Mouse (Mus musculus): Measurements from ENCODE around the gene 2310022B05Rik.

2310022B05Rik gene

DNA sequence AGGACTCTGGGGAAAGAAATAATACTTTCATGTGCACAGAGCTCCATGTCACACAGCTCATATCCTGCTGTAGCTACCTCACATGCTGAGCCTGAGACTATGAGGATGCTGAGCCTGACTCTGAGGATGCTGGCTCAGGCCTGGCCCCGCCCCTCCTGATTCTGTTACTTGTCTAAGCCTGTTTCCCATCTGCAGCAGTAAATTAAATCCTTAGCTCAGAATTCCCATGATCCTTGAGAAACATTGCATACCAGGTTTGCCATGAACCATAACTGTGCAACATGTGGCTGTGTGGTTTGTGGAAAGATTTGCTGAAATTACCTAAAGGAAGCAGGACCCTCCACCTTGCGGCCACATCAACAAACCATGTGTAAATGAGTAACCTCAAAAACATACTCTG, 9.2 kb upstream of the 2310022B05Rik start:
- TF ChIP-seq CTCF (conservative IDR thresholded peaks at IDR 0.05; ENCODE audit: low read length) = no peak
- TF ChIP-seq NANOG (IDR thresholded peaks at IDR 0.05; ENCODE audit: borderline replicate concordance, low read length) = no peak
- TF ChIP-seq POU5F1 (IDR thresholded peaks at IDR 0.05; ENCODE audit: borderline replicate concordance, low read length) = no peak
- Histone ChIP-seq H3K9me3 (ENCODE audit: low read length) (no peaks in the 10 kb centered on the region), H3K36me3 (ENCODE audit: insufficient read depth, low read length) (peaks cover 58% of the 10 kb centered on the region), H3K27me3 (ENCODE audit: insufficient read depth, low read length) (peaks cover 9% of the 10 kb centered on the region; the same call in 1 of the 2 replicates), H3K4me3 (replicated peaks; ENCODE audit: low read length) (no peak overlapping the region), H3K4me1 (replicated peaks; ENCODE audit: low read depth, low read length) (peaks cover 26% of the 10 kb centered on the region)

DNA sequence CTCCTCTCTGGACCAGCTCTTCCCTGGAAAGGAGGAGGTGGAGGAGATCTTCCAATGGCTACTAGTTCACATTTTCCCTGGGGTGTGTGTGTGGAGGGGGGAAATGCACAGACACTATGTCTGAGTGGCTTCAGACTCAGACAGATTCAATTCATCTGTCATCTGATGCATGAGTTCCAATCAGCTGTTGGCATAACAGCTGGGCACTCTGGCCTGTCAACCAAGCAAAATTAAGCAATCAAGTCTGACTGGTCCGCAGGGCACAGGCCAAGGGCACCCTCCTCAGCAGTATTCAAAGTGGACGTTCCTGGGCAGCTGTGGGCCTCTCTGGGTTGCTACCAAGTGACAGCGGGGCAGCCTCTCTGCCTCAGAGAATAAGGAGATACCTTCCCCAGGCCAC, 5.6 kb upstream of the 2310022B05Rik start:
- no peak for TF ChIP-seq NANOG (IDR thresholded peaks at IDR 0.05; ENCODE audit: borderline replicate concordance, low read length)
- no peak for TF ChIP-seq POU5F1 (IDR thresholded peaks at IDR 0.05; ENCODE audit: borderline replicate concordance, low read length)
- TF ChIP-seq CTCF (conservative IDR thresholded peaks at IDR 0.05; ENCODE audit: low read length) = no peak
- Histone ChIP-seq H3K4me3 (replicated peaks; ENCODE audit: low read length) (no peak overlapping the region), H3K9me3 (ENCODE audit: low read length) (no peaks in the 10 kb centered on the region), H3K4me1 (replicated peaks; ENCODE audit: low read depth, low read length) (peaks cover 8% of the 10 kb centered on the region), H3K36me3 (ENCODE audit: insufficient read depth, low read length) (peaks cover 32% of the 10 kb centered on the region), H3K27me3 (ENCODE audit: insufficient read depth, low read length) (peaks cover 9% of the 10 kb centered on the region; the same call in 1 of the 2 replicates)

DNA sequence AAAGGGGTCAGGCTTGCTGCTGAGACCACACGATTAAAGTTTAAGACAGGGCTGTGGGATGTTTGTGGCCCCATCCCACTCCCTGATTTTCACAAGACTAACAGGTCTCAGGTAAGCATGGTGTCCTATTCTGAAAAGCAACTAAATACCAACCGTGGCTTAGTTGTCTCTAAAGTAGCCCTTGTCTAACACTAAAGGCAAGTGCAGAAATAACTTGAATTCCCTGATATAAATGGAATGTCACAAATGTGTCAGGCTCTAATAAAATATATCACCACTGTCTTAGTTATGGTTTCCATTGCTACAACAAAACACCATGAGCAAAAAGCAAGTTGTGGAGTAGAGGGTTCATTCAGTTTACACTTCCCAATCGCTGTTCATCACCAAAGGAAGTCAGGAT, 1.2 kb upstream of the 2310022B05Rik start:
- Histone ChIP-seq H3K4me3 (replicated peaks; ENCODE audit: low read length) (no peak overlapping the region), H3K36me3 (ENCODE audit: insufficient read depth, low read length) (0 out of 2 replicates have a peak, but pooled peaks cover 4% of the 10 kb centered on the region), H3K27me3 (ENCODE audit: insufficient read depth, low read length) (peaks cover 28% of the 10 kb centered on the region), H3K9me3 (ENCODE audit: low read length) (no peaks in the 10 kb centered on the region), H3K4me1 (replicated peaks; ENCODE audit: low read depth, low read length) (peaks cover 27% of the 10 kb centered on the region)
- TF ChIP-seq POU5F1 (IDR thresholded peaks at IDR 0.05; ENCODE audit: borderline replicate concordance, low read length) = no peak

DNA sequence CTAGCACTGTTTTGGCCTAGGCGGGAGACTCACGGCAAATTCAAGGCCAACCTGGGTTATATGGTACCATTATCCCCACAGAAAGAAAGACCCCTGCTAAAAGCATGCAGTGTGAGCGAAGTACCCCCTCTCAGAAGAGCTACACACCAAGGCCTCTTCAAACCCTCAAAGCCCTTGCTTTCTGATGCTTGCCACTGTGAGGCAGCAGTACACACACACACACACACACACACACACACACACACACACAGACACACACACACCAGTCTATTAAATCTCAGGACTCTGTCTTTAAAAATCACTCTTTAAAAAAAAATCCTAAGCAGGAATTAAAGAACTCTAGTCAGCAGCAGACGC, 683 bp upstream of the 2310022B05Rik start:
- peaks cover 28% of the 10 kb centered on the region for H3K27me3 ChIP-seq (ENCODE audit: insufficient read depth, low read length)
- peak overlapping the region; percentile 85 for H3K4me3 ChIP-seq (replicated peaks; ENCODE audit: low read length)
- H3K36me3 ChIP-seq (ENCODE audit: insufficient read depth, low read length) = 0 out of 2 replicates have a peak, but pooled peaks cover 4% of the 10 kb centered on the region
- TF ChIP-seq CTCF (conservative IDR thresholded peaks at IDR 0.05; ENCODE audit: low read length) (no peak), NANOG (IDR thresholded peaks at IDR 0.05; ENCODE audit: borderline replicate concordance, low read length) (no peak), POU5F1 (IDR thresholded peaks at IDR 0.05; ENCODE audit: borderline replicate concordance, low read length) (no peak)
- H3K9me3 ChIP-seq (ENCODE audit: low read length) = no peaks in the 10 kb centered on the region
- H3K4me1 ChIP-seq (replicated peaks; ENCODE audit: low read depth, low read length) = peaks cover 29% of the 10 kb centered on the region

DNA sequence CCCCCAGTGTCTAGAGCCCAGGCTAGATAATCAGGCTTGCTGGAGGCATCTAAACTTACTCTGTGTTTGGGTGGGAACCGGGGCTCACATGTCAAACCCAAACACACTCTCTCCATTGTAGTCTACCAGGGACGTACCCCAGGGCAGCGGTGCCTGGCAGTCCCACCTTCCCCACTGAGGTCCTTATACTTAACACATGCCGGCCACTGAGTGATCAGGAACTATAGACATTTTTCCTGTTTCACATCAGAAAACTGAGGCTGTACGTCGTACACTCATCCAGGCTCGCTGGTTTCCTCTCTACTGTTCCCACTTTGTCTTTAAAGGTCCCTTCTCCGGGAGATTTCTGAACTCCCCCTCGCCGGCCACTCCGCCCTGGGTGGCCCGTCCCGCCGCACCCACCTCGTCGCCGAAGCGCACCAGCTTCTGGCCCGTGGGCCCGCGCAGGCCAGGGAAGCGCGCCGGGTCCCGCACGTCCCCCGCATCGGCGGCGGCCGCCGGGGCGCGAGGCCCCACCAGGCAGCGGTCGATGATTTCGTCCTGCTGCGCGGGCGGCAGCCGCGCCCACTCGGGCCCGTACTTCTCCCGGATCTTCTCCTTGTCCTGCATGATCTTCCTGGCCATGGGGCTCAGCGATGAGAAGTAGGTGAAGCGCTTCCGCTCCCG, 590 bp downstream of the 2310022B05Rik start:
- H3K4me1 ChIP-seq (replicated peaks; ENCODE audit: low read depth, low read length) = peaks cover 29% of the 10 kb centered on the region
- peak overlapping the region; percentile 85 for H3K4me3 ChIP-seq (replicated peaks; ENCODE audit: low read length)
- peaks cover 21% of the 10 kb centered on the region for H3K27me3 ChIP-seq (ENCODE audit: insufficient read depth, low read length)
- H3K9me3 ChIP-seq (ENCODE audit: low read length) = no peaks in the 10 kb centered on the region
- H3K36me3 ChIP-seq (ENCODE audit: insufficient read depth, low read length) = 0 out of 2 replicates have a peak, but pooled peaks cover 4% of the 10 kb centered on the region
- no peak for TF ChIP-seq POU5F1 (IDR thresholded peaks at IDR 0.05; ENCODE audit: borderline replicate concordance, low read length)
- no peak for TF ChIP-seq CTCF (conservative IDR thresholded peaks at IDR 0.05; ENCODE audit: low read length)
- no peak for TF ChIP-seq NANOG (IDR thresholded peaks at IDR 0.05; ENCODE audit: borderline replicate concordance, low read length)

DNA sequence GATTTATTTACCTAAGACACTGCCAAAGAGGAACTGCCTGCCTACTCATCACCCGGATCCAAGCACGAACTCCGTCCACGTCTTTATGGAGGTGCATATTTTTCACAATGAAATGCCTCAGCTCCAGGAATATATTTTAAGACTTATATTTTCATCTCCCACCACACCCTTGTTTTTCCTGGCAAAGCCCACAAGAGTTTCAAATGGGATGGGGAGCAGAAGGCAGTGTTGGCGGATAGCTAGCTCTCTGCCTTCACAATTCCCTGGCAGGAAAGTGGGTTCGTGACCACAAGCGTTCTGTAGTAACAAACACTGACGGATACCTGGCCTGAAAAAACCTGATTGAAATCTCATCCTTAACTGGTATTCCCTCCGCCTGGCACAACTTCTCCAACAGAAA, 1.4 kb downstream of the 2310022B05Rik start:
- H3K4me3 ChIP-seq (replicated peaks; ENCODE audit: low read length) = peak overlapping the region; percentile 85; the same call in 1 of the 2 replicates
- 0 out of 2 replicates have a peak, but pooled peaks cover 4% of the 10 kb centered on the region for H3K36me3 ChIP-seq (ENCODE audit: insufficient read depth, low read length)
- no peaks in the 10 kb centered on the region for H3K9me3 ChIP-seq (ENCODE audit: low read length)
- peaks cover 29% of the 10 kb centered on the region for H3K4me1 ChIP-seq (replicated peaks; ENCODE audit: low read depth, low read length)
- H3K27me3 ChIP-seq (ENCODE audit: insufficient read depth, low read length) = peaks cover 19% of the 10 kb centered on the region
- TF ChIP-seq POU5F1 (IDR thresholded peaks at IDR 0.05; ENCODE audit: borderline replicate concordance, low read length) (no peak), NANOG (IDR thresholded peaks at IDR 0.05; ENCODE audit: borderline replicate concordance, low read length) (no peak), CTCF (conservative IDR thresholded peaks at IDR 0.05; ENCODE audit: low read length) (no peak)

DNA sequence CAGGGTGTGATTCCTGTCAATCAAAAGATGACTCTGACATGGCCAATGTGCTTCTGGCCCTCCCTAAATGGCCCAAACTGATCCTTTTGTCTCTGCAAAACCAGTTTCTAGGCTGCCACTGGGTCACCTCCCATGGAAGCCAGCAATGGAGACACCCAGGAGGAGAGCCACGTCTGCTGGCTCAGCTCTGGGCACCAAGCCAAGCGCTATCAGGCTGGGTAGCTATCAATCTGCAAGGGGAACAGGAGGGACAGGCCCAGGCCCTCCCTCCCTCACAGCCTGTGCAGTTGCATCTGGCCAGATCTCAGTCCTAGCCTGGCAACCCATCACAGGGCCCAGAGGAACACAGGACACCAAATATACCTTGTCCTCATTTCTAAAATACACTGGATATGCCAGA, 4.8 kb downstream of the 2310022B05Rik start:
- no peaks in the 10 kb centered on the region for H3K9me3 ChIP-seq (ENCODE audit: low read length)
- peaks cover 19% of the 10 kb centered on the region for H3K27me3 ChIP-seq (ENCODE audit: insufficient read depth, low read length)
- TF ChIP-seq NANOG (IDR thresholded peaks at IDR 0.05; ENCODE audit: borderline replicate concordance, low read length) (no peak), CTCF (conservative IDR thresholded peaks at IDR 0.05; ENCODE audit: low read length) (no peak), POU5F1 (IDR thresholded peaks at IDR 0.05; ENCODE audit: borderline replicate concordance, low read length) (no peak)
- peaks cover 24% of the 10 kb centered on the region for H3K4me1 ChIP-seq (replicated peaks; ENCODE audit: low read depth, low read length)
- H3K36me3 ChIP-seq (ENCODE audit: insufficient read depth, low read length) = 0 out of 2 replicates have a peak, but pooled peaks cover 4% of the 10 kb centered on the region
- no peak overlapping the region for H3K4me3 ChIP-seq (replicated peaks; ENCODE audit: low read length)

DNA sequence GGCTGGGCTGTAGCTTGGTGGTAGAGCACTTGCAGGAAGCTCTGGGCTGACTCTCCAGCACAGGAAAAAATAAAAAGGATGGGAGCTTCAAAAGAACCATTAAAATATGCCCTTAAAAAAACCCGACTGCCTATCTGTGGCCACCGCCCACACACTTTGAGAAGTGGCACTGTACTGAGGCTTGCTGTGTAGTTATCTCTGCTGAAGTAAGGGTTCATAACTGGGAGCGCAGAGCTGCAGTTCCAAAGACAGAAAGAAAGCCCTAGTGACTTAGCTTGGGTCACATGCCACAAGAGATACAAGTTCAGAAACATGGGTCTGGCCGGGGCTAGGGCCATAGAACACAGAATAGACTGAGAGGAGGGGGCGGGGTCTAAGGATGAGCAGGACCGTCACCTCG, 5.2 kb downstream of the 2310022B05Rik start:
- Histone ChIP-seq H3K4me1 (replicated peaks; ENCODE audit: low read depth, low read length) (peaks cover 24% of the 10 kb centered on the region), H3K4me3 (replicated peaks; ENCODE audit: low read length) (no peak overlapping the region), H3K36me3 (ENCODE audit: insufficient read depth, low read length) (0 out of 2 replicates have a peak, but pooled peaks cover 4% of the 10 kb centered on the region), H3K9me3 (ENCODE audit: low read length) (no peaks in the 10 kb centered on the region), H3K27me3 (ENCODE audit: insufficient read depth, low read length) (peaks cover 19% of the 10 kb centered on the region)
- no peak for TF ChIP-seq POU5F1 (IDR thresholded peaks at IDR 0.05; ENCODE audit: borderline replicate concordance, low read length)
- no peak for TF ChIP-seq CTCF (conservative IDR thresholded peaks at IDR 0.05; ENCODE audit: low read length)
- TF ChIP-seq NANOG (IDR thresholded peaks at IDR 0.05; ENCODE audit: borderline replicate concordance, low read length) = no peak
